Mouse (Mus musculus): ENCODE data around the gene Muc3a. TPM values are rescaled to one million over a fixed set of nuclear protein-coding genes. Genes with fewer than 3 reads are reported as not detected.

The Muc3a gene
- total RNA-seq, 2 experiments from 2014 or later: 3.0 to 4.4 TPM

Other genes starting within 250 kb of the Muc3a start
- gene Cldn15, start 245.8 kb downstream of the Muc3a start, total RNA-seq (2021): not detected
- gene Plod3, start 225.4 kb downstream of the Muc3a start, total RNA-seq (2021): 10 to 100 TPM; 32.2 to 32.8 TPM
- 100 to 1,000 TPM in 1 of 2 experiments, 10 to 100 TPM in 1; 96.6 to 107 TPM for gene Znhit1, start 224.4 kb downstream of the Muc3a start, total RNA-seq (2021)
- 100 to 1,000 TPM; 390 to 400 TPM for gene Vgf, start 186.0 kb downstream of the Muc3a start, total RNA-seq (2021)
- 100 to 1,000 TPM; 391 to 401 TPM for gene Ap1s1, start 166.3 kb downstream of the Muc3a start, total RNA-seq (2021)
- under 1 TPM; 0.70 to 0.89 TPM for gene Serpine1, start 140.1 kb downstream of the Muc3a start, total RNA-seq (2021)
- 1 to 10 TPM; 4.2 to 4.7 TPM for gene Trim56, start 96.2 kb downstream of the Muc3a start, total RNA-seq (2021)
- gene Muc3, start 63.1 kb downstream of the Muc3a start, total RNA-seq (2021): not detected
- 10 to 100 TPM; 50.0 to 54.6 TPM for gene Ache, start 75.1 kb upstream of the Muc3a start, total RNA-seq (2021)
- 10 to 100 TPM; 12.2 to 13.4 TPM for gene Ufsp1, start 82.2 kb upstream of the Muc3a start, total RNA-seq (2021)
- gene Srrt, start 95.3 kb upstream of the Muc3a start, total RNA-seq (2021): 100 to 1,000 TPM; 185 to 191 TPM
- 1 to 10 TPM; 4.8 to 5.9 TPM for gene Trip6, start 102.0 kb upstream of the Muc3a start, total RNA-seq (2021)
- gene Slc12a9, start 121.2 kb upstream of the Muc3a start, total RNA-seq (2021): 10 to 100 TPM; 20.3 to 23.9 TPM
- gene Ephb4, start 137.7 kb upstream of the Muc3a start, total RNA-seq (2021): 1 to 10 TPM; 5.5 to 5.8 TPM